Mouse (Mus musculus) ES-Bruce4 (cell line): ENCODE results near the gene Foxp1. TPM values are rescaled to one million over a fixed set of nuclear protein-coding genes. Genes with fewer than 3 reads are reported as not detected.

Experiments used
- H3K27ac ChIP-seq: 2 replicates; pipeline ENCODE4 v1.5.1; 2012; ENCODE audit warnings: low read length, inconsistent platforms; ENCODE audit not compliant: insufficient read depth
- H3K27me3 ChIP-seq: 2 replicates; pipeline ENCODE4 v1.6.1; 2012; ENCODE audit warnings: mild to moderate bottlenecking, low read length, inconsistent platforms; ENCODE audit not compliant: control insufficient read depth, poor library complexity, insufficient read depth, severe bottlenecking
- H3K36me3 ChIP-seq: 2 replicates; pipeline ENCODE4 v1.6.1; 2012; ENCODE audit warnings: inconsistent platforms, mild to moderate bottlenecking, low read length, moderate library complexity; ENCODE audit not compliant: control insufficient read depth, poor library complexity, insufficient read depth, severe bottlenecking
- H3K4me1 ChIP-seq: one replicate; pipeline ENCODE4 v1.8.1; 2011; ENCODE audit warnings: low read length; ENCODE audit not compliant: control insufficient read depth, insufficient read depth
- H3K4me3 ChIP-seq: 2 replicates; pipeline ENCODE4 v1.5.1; 2011; ENCODE audit warnings: low read depth, mild to moderate bottlenecking, low read length
- H3K9ac ChIP-seq: 2 replicates; pipeline ENCODE4 v1.6.1; 2012; ENCODE audit warnings: low read depth, mild to moderate bottlenecking, inconsistent platforms; ENCODE audit not compliant: poor library complexity, severe bottlenecking
- H3K9me3 ChIP-seq: replicated peaks from 2 replicates; pipeline ENCODE4 v1.6.1; 2012; ENCODE audit warnings: mild to moderate bottlenecking, low read length, inconsistent platforms; ENCODE audit not compliant: control insufficient read depth, poor library complexity, insufficient read depth, severe bottlenecking
- CTCF ChIP-seq: IDR thresholded peaks from one replicate; pipeline ENCODE4 v1.8.1; 2011; ENCODE audit warnings: low read depth, low read length
- EP300 ChIP-seq: IDR thresholded peaks from 2 replicates; pipeline ENCODE4 v1.6.1; 2011; ENCODE audit warnings: low read depth, low read length; ENCODE audit not compliant: insufficient read depth
- POLR2A ChIP-seq: IDR thresholded peaks from one replicate; pipeline ENCODE4 v1.8.1; 2011; ENCODE audit warnings: low read length; ENCODE audit not compliant: insufficient read depth
- polyA plus RNA-seq: library from polyadenylated mRNA; stranded (reverse); fragments of >200 nt; gene quantifications from 2 replicates; pipeline ENCODE4 v1.2.4, GENCODE M21; 2011; ENCODE audit warnings: low read depth; ENCODE audit not compliant: missing spikeins, insufficient read depth, insufficient read length

The Foxp1 gene
- polyA plus RNA-seq, 1 experiment: 33.5 TPM

- Histone ChIP-seq H3K36me3 (no peaks in the 10 kb centered on the region), H3K9me3 (no peaks in the 10 kb centered on the region), H3K4me3 (no peak overlapping the region), H3K4me1 (no peaks in the 10 kb centered on the region), H3K27ac (no peak overlapping the region), H3K27me3 (peaks cover 6% of the 10 kb centered on the region), H3K9ac (no peak overlapping the region)
- no peak for TF ChIP-seq CTCF
- TF ChIP-seq EP300: peak; percentile 59; the same call in 1 of the 2 replicates
These were observed 6.8 kb downstream of the Foxp1 start for GRCm38 (mm10) chr6:99515667-99516199.

- Histone ChIP-seq H3K4me3 (no peak overlapping the region), H3K9ac (no peak overlapping the region), H3K4me1 (no peaks in the 10 kb centered on the region), H3K27me3 (no peaks in the 10 kb centered on the region; the same call in 1 of the 2 replicates), H3K27ac (no peak overlapping the region), H3K36me3 (no peaks in the 10 kb centered on the region), H3K9me3 (no peaks in the 10 kb centered on the region)
- no peak for TF ChIP-seq EP300
- no peak for TF ChIP-seq CTCF
These were observed 10.7 kb downstream of the Foxp1 start for GRCm38 (mm10) chr6:99511862-99512261.

- no peak overlapping the region for H3K4me3 ChIP-seq
- no peaks in the 10 kb centered on the region; the same call in 1 of the 2 replicates for H3K27me3 ChIP-seq
- no peak overlapping the region for H3K9ac ChIP-seq
- H3K27ac ChIP-seq: no peak overlapping the region
- TF ChIP-seq CTCF: no peak
- TF ChIP-seq EP300: no peak
- no peak for TF ChIP-seq POLR2A
- H3K4me1 ChIP-seq: no peaks in the 10 kb centered on the region
- no peaks in the 10 kb centered on the region for H3K36me3 ChIP-seq
- H3K9me3 ChIP-seq: no peaks in the 10 kb centered on the region
These were observed 13.3 kb downstream of the Foxp1 start for GRCm38 (mm10) chr6:99509189-99509592.

- Histone ChIP-seq H3K36me3 (no peaks in the 10 kb centered on the region), H3K4me3 (no peak overlapping the region)
These were observed 15.7 kb downstream of the Foxp1 start for GRCm38 (mm10) chr6:99506816-99507215.

GRCm38 (mm10) chr6:99503741-99504140 lies 18.8 kb downstream of the Foxp1 start:
- Histone ChIP-seq H3K36me3 (no peaks in the 10 kb centered on the region), H3K4me1 (no peaks in the 10 kb centered on the region)
- no peak for TF ChIP-seq EP300
- no peak for TF ChIP-seq POLR2A
- no peak for TF ChIP-seq CTCF

More at GRCm38 (mm10) chr6:99506816-99507215, 15.7 kb downstream of the Foxp1 start:
- H3K27me3 ChIP-seq: no peaks in the 10 kb centered on the region; the same call in 1 of the 2 replicates
- no peak for TF ChIP-seq CTCF
- TF ChIP-seq EP300: no peak
- H3K27ac ChIP-seq: no peak overlapping the region
- H3K9ac ChIP-seq: no peak overlapping the region
- H3K4me1 ChIP-seq: no peaks in the 10 kb centered on the region
- H3K9me3 ChIP-seq: no peaks in the 10 kb centered on the region

GRCm38 (mm10) chr6:99502727-99503126 lies 19.8 kb downstream of the Foxp1 start:
- no peaks in the 10 kb centered on the region for H3K36me3 ChIP-seq
- H3K9me3 ChIP-seq: no peaks in the 10 kb centered on the region
- H3K9ac ChIP-seq: no peak overlapping the region
- no peaks in the 10 kb centered on the region for H3K27me3 ChIP-seq
- H3K4me3 ChIP-seq: no peak overlapping the region
- H3K4me1 ChIP-seq: no peaks in the 10 kb centered on the region
- TF ChIP-seq POLR2A (no peak), CTCF (no peak)
- no peak overlapping the region for H3K27ac ChIP-seq

More at GRCm38 (mm10) chr6:99503741-99504140, 18.8 kb downstream of the Foxp1 start:
- Histone ChIP-seq H3K9me3 (no peaks in the 10 kb centered on the region), H3K27ac (no peak overlapping the region), H3K4me3 (no peak overlapping the region), H3K27me3 (no peaks in the 10 kb centered on the region), H3K9ac (no peak overlapping the region)
